Mouse (Mus musculus): Measurements from ENCODE around the gene Zfp710. TPM values are rescaled to one million over a fixed set of nuclear protein-coding genes. Genes with fewer than 3 reads are reported as not detected.

The Zfp710 gene
- polyA plus RNA-seq, 1 experiment from 2014 or later: 12.2 TPM

DNA sequence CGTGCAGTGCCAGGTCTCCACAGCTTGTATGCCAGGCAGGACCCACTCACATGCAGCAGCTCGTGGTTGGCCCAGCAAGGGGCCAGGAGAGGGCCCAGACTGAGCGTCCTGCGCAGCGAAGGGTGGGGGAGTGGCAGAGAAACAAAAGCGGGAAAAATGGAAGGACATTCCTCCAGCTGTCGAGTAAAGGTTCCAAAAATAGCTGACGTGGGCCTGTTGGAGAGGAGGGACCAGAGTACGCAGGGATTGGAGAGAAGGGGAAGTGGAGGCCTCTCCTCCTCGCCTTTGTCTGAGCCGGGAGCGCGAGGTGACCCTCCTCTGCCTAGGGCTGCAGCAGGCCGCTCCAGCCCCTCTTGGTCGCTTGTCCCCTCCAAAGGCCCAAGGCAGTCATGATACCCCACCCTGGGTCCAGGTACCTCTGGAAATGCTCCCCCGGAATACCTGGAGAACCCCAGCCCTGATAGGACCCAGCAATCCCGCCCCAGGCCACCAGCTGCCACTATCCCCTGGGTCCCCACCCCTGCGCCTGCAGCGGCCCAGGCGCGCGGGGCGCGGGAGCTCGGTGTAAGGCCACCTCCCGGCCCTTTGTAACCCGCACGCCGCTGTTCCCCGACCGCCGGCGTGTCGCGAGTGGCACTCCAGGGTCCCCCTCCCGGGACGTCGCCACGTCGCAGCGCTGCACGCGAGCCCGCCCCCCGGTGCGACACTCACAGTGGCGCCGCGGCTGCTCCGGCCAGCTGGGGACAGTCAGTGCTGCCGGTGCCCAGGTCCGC lies 90.0 kb downstream of the Zfp710 start:
- 1% methylated on average over 50 of the region's 52 CpGs for WGBS
- peak overlapping the region; percentile 90 for H3K4me2 ChIP-seq (ENCODE audit: low read depth, low read length)
- H3K9ac ChIP-seq (ENCODE audit: low read depth, low read length): peak overlapping the region; percentile 99
- H3K36me3 ChIP-seq (ENCODE audit: control insufficient read depth, insufficient read depth, low read length): peaks cover 2% of the 10 kb centered on the region; the same call in 1 of the 2 replicates
- no peaks in the 10 kb centered on the region for H3K27me3 ChIP-seq (replicated peaks; ENCODE audit: control insufficient read depth, insufficient read depth, low read length)
- peaks cover 38% of the 10 kb centered on the region for H3K4me1 ChIP-seq (ENCODE audit: control insufficient read depth, insufficient read depth, low read length)
- ATAC-seq: peak; percentile 81
- no peaks in the 10 kb centered on the region for H3K9me3 ChIP-seq (ENCODE audit: control insufficient read depth, low read length)
- H3K4me3 ChIP-seq (ENCODE audit: low read length): peak overlapping the region; percentile 97
- peak overlapping the region; percentile 97 for H3K27ac ChIP-seq (ENCODE audit: low read length)

- peak within 1 kb of the TSS; percentile 90 for H3K4me2 ChIP-seq (ENCODE audit: low read depth, low read length)
- peak within 1 kb of the TSS; percentile 99 for H3K9ac ChIP-seq (ENCODE audit: low read depth, low read length)
- peak within 1 kb of the TSS; percentile 97 for H3K27ac ChIP-seq (ENCODE audit: low read length)
- H3K4me1 ChIP-seq (ENCODE audit: control insufficient read depth, insufficient read depth, low read length): peaks cover 35% of the 10 kb centered on the region
- WGBS: under 1% methylated on average over 28 of the region's 29 CpGs
- peak; percentile 98 for ATAC-seq
- H3K36me3 ChIP-seq (ENCODE audit: control insufficient read depth, insufficient read depth, low read length): no peaks in the 10 kb centered on the region
- peak within 1 kb of the TSS; percentile 97 for H3K4me3 ChIP-seq (ENCODE audit: low read length)
- no peaks in the 10 kb centered on the region for H3K27me3 ChIP-seq (replicated peaks; ENCODE audit: control insufficient read depth, insufficient read depth, low read length)
- H3K9me3 ChIP-seq (ENCODE audit: control insufficient read depth, low read length): no peaks in the 10 kb centered on the region
Observed at GRCm38 (mm10) chr7:80115224-80115590, 90.6 kb downstream of the Zfp710 start, which contains the start of gene Idh2. Gene Idh2, minus strand, starts transcription at chr7:80115392.

GRCm38 (mm10) chr7:80116158-80116557 lies 91.5 kb downstream of the Zfp710 start:
- peak overlapping the region; percentile 90; the same call in 1 of the 2 replicates for H3K4me2 ChIP-seq (ENCODE audit: low read depth, low read length)
- no peaks in the 10 kb centered on the region for H3K36me3 ChIP-seq (ENCODE audit: control insufficient read depth, insufficient read depth, low read length)
- H3K4me3 ChIP-seq (ENCODE audit: low read length): no peak overlapping the region
- no peak overlapping the region for H3K27ac ChIP-seq (ENCODE audit: low read length)
- ATAC-seq: no peak
- H3K9ac ChIP-seq (ENCODE audit: low read depth, low read length): peak overlapping the region; percentile 99; the same call in 1 of the 2 replicates
- peaks cover 30% of the 10 kb centered on the region for H3K4me1 ChIP-seq (ENCODE audit: control insufficient read depth, insufficient read depth, low read length)
- 61% methylated on average over 2 of the region's 2 CpGs for WGBS
- H3K9me3 ChIP-seq (ENCODE audit: control insufficient read depth, low read length): no peaks in the 10 kb centered on the region
- H3K27me3 ChIP-seq (replicated peaks; ENCODE audit: control insufficient read depth, insufficient read depth, low read length): no peaks in the 10 kb centered on the region

- H3K27ac ChIP-seq (ENCODE audit: low read length): no peak overlapping the region
- ATAC-seq: no peak
- no peaks in the 10 kb centered on the region for H3K27me3 ChIP-seq (replicated peaks; ENCODE audit: control insufficient read depth, insufficient read depth, low read length)
- peaks cover 7% of the 10 kb centered on the region for H3K4me1 ChIP-seq (ENCODE audit: control insufficient read depth, insufficient read depth, low read length)
- H3K36me3 ChIP-seq (ENCODE audit: control insufficient read depth, insufficient read depth, low read length): no peaks in the 10 kb centered on the region
- no peak overlapping the region for H3K9ac ChIP-seq (ENCODE audit: low read depth, low read length)
- H3K4me2 ChIP-seq (ENCODE audit: low read depth, low read length): no peak overlapping the region
- 64% methylated on average over 4 of the region's 4 CpGs for WGBS
- no peak overlapping the region for H3K4me3 ChIP-seq (ENCODE audit: low read length)
- H3K9me3 ChIP-seq (ENCODE audit: control insufficient read depth, low read length): no peaks in the 10 kb centered on the region
Observed at GRCm38 (mm10) chr7:80119198-80119597, 94.6 kb downstream of the Zfp710 start.

DNA sequence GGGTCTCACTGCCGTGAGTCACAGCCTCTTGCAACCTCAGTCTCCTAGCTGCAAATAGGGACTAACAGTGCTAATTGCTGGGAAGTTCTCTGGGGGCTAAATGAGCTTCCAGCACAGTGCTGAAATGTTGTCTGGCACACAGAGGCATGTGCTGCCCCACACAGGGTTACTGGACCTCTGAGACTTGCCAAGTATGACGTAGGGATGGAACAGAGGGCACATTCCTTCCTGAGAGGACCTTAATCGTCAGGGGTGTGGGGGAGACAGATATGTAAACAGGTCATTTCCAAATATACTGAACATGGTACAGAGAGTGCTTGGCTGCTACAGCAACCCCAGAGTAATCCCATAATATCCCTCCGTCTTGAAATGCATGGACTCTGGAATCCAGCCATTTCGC lies 96.5 kb downstream of the Zfp710 start:
- 0 out of 2 replicates have a peak overlapping the region, but pooled peaks have one; percentile 2 for H3K27ac ChIP-seq (ENCODE audit: low read length)

DNA sequence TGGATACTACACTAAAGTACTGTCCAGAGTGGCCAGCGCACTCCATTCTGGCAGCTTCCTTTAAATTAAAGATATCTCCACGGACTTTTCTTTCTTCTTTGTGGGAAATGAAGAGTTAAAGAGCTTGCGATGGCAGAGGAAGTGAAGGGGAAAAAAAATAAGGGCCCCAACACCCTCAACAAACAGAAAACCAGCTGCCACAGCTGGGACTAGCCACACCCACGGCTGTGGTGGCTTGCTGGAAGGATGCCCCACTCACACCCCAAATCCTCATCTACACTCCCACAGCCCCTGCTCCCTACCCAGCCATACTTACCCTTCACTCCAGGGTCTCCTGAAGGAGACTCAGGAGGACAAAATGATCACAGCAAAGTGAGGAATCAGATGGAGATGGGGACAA lies 98.5 kb downstream of the Zfp710 start:
- Histone ChIP-seq H3K4me1 (ENCODE audit: control insufficient read depth, insufficient read depth, low read length) (no peaks in the 10 kb centered on the region; the same call in 1 of the 2 replicates), H3K9me3 (ENCODE audit: control insufficient read depth, low read length) (no peaks in the 10 kb centered on the region), H3K36me3 (ENCODE audit: control insufficient read depth, insufficient read depth, low read length) (no peaks in the 10 kb centered on the region), H3K9ac (ENCODE audit: low read depth, low read length) (no peak overlapping the region), H3K4me3 (ENCODE audit: low read length) (no peak overlapping the region), H3K27ac (ENCODE audit: low read length) (no peak overlapping the region), H3K4me2 (ENCODE audit: low read depth, low read length) (no peak overlapping the region), H3K27me3 (replicated peaks; ENCODE audit: control insufficient read depth, insufficient read depth, low read length) (no peaks in the 10 kb centered on the region)
- 48% methylated on average over 4 of the region's 4 CpGs for WGBS
- no peak for ATAC-seq

More for the DNA sequence above, 96.5 kb downstream of the Zfp710 start:
- H3K9me3 ChIP-seq (ENCODE audit: control insufficient read depth, low read length): no peaks in the 10 kb centered on the region
- H3K4me3 ChIP-seq (ENCODE audit: low read length): no peak overlapping the region
- 49% methylated on average over 5 of the region's 5 CpGs for WGBS
- no peak overlapping the region for H3K4me2 ChIP-seq (ENCODE audit: low read depth, low read length)
- no peaks in the 10 kb centered on the region for H3K36me3 ChIP-seq (ENCODE audit: control insufficient read depth, insufficient read depth, low read length)
- peak; percentile 61 for ATAC-seq
- no peak overlapping the region for H3K9ac ChIP-seq (ENCODE audit: low read depth, low read length)
- peaks cover 2% of the 10 kb centered on the region for H3K4me1 ChIP-seq (ENCODE audit: control insufficient read depth, insufficient read depth, low read length)
- no peaks in the 10 kb centered on the region for H3K27me3 ChIP-seq (replicated peaks; ENCODE audit: control insufficient read depth, insufficient read depth, low read length)

DNA sequence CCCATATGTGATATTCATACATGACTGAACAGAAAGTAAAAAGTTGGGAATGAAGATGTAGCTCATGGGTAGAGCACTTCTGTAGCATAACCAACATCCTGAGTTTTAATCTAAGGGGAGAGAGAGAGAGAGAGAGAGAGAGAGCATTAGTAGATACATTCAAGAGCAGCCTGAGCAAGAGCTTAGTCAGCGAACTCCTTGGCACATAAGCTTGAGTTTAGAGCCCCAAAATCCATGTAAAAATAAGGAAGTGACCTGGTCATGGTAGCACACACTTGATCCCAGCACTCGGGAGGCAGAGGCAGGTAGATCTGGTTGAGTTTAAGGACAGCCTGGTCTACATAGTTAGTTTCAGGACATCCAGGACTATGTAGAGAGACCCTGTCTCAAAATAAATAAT lies 99.1 kb downstream of the Zfp710 start:
- Histone ChIP-seq H3K4me2 (ENCODE audit: low read depth, low read length) (no peak overlapping the region), H3K9ac (ENCODE audit: low read depth, low read length) (no peak overlapping the region), H3K9me3 (ENCODE audit: control insufficient read depth, low read length) (no peaks in the 10 kb centered on the region), H3K27ac (ENCODE audit: low read length) (no peak overlapping the region), H3K4me1 (ENCODE audit: control insufficient read depth, insufficient read depth, low read length) (no peaks in the 10 kb centered on the region; the same call in 1 of the 2 replicates), H3K27me3 (replicated peaks; ENCODE audit: control insufficient read depth, insufficient read depth, low read length) (no peaks in the 10 kb centered on the region), H3K36me3 (ENCODE audit: control insufficient read depth, insufficient read depth, low read length) (no peaks in the 10 kb centered on the region), H3K4me3 (ENCODE audit: low read length) (no peak overlapping the region)
- WGBS: 83% methylated on average over 2 of the region's 2 CpGs
- no peak for ATAC-seq

DNA sequence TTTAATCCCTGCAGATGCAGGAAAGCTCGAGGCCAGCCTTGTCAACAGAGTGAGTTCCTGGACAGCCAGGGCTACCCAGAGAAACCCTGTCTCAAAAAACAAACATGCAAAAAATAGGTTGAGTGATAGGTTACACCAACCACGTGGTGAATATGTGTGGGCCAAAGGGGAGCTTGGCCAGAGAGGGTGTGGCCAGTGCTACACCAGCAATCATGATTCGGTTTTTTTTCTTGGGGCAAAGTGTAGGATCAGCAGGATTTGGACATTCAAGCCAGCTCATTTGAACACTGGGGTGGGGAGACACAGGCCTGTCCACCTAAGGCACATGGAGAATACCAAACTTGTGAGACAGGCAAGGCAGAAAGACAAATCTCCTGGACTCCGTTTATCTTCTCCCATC lies 104.7 kb downstream of the Zfp710 start:
- H3K36me3 ChIP-seq (ENCODE audit: control insufficient read depth, insufficient read depth, low read length): no peaks in the 10 kb centered on the region
- ATAC-seq: no peak
- H3K4me3 ChIP-seq (ENCODE audit: low read length): no peak overlapping the region
- H3K27ac ChIP-seq (ENCODE audit: low read length): no peak overlapping the region
- no peak overlapping the region for H3K9ac ChIP-seq (ENCODE audit: low read depth, low read length)
- peaks cover 14% of the 10 kb centered on the region for H3K4me1 ChIP-seq (ENCODE audit: control insufficient read depth, insufficient read depth, low read length)
- H3K4me2 ChIP-seq (ENCODE audit: low read depth, low read length): no peak overlapping the region
- H3K9me3 ChIP-seq (ENCODE audit: control insufficient read depth, low read length): no peaks in the 10 kb centered on the region
- 59% methylated on average over 4 of the region's 4 CpGs for WGBS
- H3K27me3 ChIP-seq (replicated peaks; ENCODE audit: control insufficient read depth, insufficient read depth, low read length): no peaks in the 10 kb centered on the region

GRCm38 (mm10) chr7:80130344-80131055 lies 105.9 kb downstream of the Zfp710 start:
- no peak overlapping the region for H3K4me2 ChIP-seq (ENCODE audit: low read depth, low read length)
- no peak overlapping the region for H3K9ac ChIP-seq (ENCODE audit: low read depth, low read length)
- H3K27ac ChIP-seq (ENCODE audit: low read length): no peak overlapping the region
- no peaks in the 10 kb centered on the region for H3K27me3 ChIP-seq (replicated peaks; ENCODE audit: control insufficient read depth, insufficient read depth, low read length)
- WGBS: 39% methylated on average over 12 of the region's 12 CpGs
- H3K4me1 ChIP-seq (ENCODE audit: control insufficient read depth, insufficient read depth, low read length): peaks cover 20% of the 10 kb centered on the region
- ATAC-seq: peak; percentile 61
- no peaks in the 10 kb centered on the region for H3K36me3 ChIP-seq (ENCODE audit: control insufficient read depth, insufficient read depth, low read length)
- no peak overlapping the region for H3K4me3 ChIP-seq (ENCODE audit: low read length)
- no peaks in the 10 kb centered on the region for H3K9me3 ChIP-seq (ENCODE audit: control insufficient read depth, low read length)
